Mouse (Mus musculus) kidney, adult 9 months (tissue): ENCODE measurements at regions not wholly inside any gene's neighbourhood (a gene's known extent, or its start where the extent isn't known, plus 50 kb on each side); places are given as distances from the start of the nearest gene placed in this dataset.
A peak's percentile ranks its signal among the peaks of the same experiment; 100 is the strongest.
"Not testable (repeated sequence)": the region's sequence is repeated elsewhere in the genome, so short reads cannot be mapped to it uniquely, and the experiment has no call there.

Experiments
- DNase-seq: peaks from one replicate; pipeline ENCODE4 v3.0.0; 2022

- DNase-seq, result no peak
Observed at GRCm38 (mm10) chr9:90618154-90618553, 347.6 kb upstream of the Tbc1d2b start.

- DNase-seq, result no peak
Observed at GRCm38 (mm10) chr9:90597894-90598293, 327.3 kb upstream of the Tbc1d2b start.

GRCm38 (mm10) chr9:90556742-90557141, 286.1 kb upstream of the Tbc1d2b start:
- no peak for DNase-seq

DNA sequence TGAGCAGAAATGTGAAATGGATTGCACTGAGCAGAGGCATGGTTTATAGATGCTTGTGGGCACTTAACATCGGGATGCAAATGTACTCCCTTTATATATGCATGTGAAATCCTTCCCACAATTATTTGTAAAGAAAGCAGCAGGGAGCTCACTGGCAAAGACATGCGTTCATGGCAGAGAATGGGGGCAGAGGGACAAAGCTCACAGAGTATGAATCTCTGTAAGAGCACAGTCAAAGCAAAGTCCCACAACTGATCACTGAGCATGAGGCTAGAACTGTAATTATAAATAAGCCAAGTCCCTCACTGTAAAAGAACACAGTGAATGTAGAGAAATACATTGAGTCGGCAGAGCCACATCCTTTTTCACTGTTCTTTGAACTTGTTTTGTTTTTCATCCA, 285.6 kb upstream of the Tbc1d2b start:
- DNase-seq, result no peak

DNA sequence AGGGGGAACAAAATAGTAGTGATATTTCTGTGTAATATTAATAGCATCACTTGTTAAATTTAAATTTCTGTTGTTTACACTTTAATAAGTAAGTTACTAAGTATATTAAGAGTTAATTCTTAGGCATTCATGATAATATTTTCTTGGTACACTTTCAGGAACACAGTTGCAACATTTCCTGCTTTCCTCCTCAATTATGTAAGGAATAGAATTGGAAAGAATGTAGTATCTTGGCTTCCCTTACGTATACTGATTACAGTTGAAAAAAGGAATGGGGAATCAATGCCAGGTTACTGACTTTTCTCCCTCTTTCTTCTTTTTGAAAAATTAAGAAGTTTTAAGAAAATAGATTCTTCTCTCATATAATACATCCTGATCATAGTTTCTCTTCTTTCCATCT, 277.3 kb upstream of the Tbc1d2b start:
- no peak for DNase-seq

GRCm38 (mm10) chr9:90546720-90547119, 276.1 kb upstream of the Tbc1d2b start:
- no peak for DNase-seq

GRCm38 (mm10) chr9:90537683-90538082, 267.1 kb upstream of the Tbc1d2b start:
- not testable (repeated sequence) for DNase-seq

- DNase-seq, result no peak
Observed at GRCm38 (mm10) chr9:90533372-90533771, 262.8 kb upstream of the Tbc1d2b start.

DNA sequence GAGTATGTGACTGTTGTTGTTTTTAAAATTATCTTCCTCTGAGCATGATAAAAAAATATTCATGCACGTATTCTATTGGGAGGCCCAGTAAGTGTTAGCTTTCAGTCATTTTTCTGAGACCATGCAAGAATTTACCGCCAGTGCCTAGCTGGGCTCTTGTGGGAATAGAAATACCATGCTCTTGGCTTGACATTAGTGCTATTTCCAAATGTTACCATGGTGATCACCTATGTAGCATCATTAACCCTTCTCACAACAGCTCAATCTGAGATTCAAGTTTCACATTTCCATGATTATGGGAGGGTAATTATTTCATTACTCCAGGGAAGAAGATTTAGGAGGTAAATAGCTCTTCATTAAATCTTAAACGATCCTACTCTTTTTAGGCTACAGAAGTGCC, 250.6 kb upstream of the Tbc1d2b start:
- DNase-seq, result no peak

GRCm38 (mm10) chr9:90494888-90495287, 224.3 kb upstream of the Tbc1d2b start:
- no peak for DNase-seq

GRCm38 (mm10) chr9:90490561-90491152, 220.1 kb upstream of the Tbc1d2b start:
- no peak for DNase-seq

- no peak for DNase-seq
Observed at GRCm38 (mm10) chr9:90450579-90450978, 180.0 kb upstream of the Tbc1d2b start.

- peak; percentile 13 for DNase-seq
Observed at GRCm38 (mm10) chr9:90446957-90447356, 176.4 kb upstream of the Tbc1d2b start.

DNA sequence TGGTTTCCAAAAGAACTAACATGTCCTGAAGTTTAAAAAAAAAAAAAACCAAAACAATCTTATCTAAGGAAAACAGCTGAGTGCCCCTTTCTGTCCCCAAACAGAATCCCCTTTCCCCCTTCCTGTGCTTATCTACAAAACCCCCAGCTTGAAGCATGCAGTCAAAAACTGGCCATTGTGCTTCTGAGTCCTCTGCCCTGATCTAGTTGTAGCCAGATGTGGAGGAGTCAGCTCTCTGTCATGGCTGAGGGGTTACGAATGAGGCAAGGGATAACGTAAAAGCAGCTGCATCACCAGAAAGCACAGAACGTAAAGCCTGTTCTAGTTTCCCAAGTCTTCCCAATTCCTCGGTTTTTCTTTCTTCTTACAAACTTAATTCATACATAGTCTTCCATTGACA, 164.3 kb upstream of the Tbc1d2b start:
- no peak for DNase-seq

DNA sequence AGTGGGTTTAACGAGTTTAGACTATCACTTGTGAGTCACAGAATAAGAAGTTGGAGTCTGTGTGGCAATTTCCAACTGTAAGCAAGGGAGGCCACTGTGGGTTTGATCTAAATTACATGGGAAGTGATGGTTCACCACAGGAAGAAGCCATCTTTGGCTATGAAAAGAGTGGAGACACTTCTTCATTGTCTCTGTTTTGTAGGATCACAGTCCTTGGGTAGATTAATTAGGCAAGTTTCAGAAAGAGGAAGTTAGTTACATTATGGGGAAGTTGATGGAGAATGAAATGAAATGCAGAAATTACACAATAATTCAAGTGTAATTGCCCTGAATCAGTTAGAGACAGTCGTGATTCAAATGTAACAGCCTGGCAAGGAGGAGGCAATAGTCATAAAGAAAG, 160.3 kb upstream of the Tbc1d2b start:
- no peak for DNase-seq

DNA sequence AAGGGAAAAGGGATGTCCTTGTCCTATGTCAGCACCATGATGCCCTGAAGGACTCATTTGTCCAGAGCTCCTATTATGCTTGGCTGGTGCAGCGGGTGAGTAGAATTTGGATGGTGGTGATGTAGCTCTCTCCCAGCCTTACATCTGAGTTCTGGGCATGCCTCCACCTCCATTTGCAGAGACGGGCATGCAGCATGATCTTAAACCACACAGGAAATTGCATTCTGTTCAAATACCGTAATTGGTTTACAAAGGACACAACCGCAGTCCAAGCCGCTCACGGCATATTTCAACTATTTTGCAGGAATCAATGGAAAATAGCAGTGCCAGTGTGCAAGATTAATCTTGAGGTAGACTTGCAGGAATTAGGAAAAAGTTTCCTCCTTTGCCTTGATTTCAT, 151.1 kb upstream of the Tbc1d2b start:
- DNase-seq, result no peak

- no peak for DNase-seq
Observed at GRCm38 (mm10) chr9:90419762-90420541, 149.3 kb upstream of the Tbc1d2b start.

DNA sequence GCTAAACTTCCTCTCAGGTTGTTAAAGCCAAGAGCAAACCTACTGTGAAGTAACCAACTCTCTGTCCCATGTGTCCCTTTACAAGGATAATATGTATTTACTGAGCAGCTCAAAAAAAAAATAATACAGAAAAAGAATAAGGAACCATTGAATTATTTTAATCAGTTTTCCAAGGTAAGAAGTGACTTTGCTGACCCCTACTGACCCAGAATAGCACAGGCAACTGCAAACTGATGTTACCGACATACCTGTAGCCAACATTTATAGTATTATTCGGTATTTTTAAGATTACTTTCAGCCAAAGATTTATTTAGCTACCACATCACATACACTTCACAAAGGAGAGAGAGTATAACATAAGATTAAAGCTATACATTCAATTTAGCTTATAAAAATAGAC, 138.2 kb upstream of the Tbc1d2b start:
- peak; percentile 3 for DNase-seq

GRCm38 (mm10) chr9:90407573-90407972, 137.0 kb upstream of the Tbc1d2b start:
- no peak for DNase-seq

DNA sequence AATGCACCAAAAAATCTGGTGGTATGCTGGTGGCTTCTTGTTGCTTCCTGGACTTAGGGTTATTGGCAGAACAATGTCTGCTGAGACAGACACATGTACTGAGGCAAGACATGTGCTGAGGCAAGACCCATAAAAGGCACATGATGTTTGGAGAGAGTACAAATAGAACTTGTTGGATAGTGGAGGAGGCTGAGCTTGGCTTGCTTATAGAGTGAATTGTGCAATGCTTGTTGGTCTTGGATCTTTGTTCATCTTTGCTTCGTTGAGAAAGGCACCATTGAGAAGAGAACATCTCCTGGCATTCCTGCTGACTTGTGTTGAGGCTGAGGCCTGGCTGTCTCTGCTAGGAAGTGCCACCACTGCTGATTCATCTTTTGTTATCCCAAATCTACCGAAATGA, 117.8 kb upstream of the Tbc1d2b start:
- DNase-seq, result no peak

DNA sequence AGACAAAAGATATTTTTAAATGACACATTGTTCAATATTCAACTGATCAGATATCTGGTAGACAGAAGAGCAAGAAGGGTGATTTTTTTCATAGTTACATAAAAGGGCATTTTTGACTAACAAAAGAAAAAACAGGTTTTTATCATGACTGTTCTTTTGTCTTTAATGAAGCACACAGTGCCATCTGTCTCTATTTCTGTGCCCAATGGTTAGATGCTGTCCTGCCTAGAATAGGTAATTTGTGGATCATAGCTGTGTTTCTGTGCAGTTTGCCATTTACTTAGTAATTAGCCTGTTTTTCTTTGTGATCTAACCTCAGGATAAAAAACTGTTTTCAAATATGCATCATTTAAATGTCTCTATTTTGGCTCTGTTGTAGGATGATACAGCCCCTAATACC, 114.4 kb upstream of the Tbc1d2b start:
- no peak for DNase-seq

- DNase-seq, result no peak
Observed at GRCm38 (mm10) chr9:90380099-90380498, 109.5 kb upstream of the Tbc1d2b start.

DNA sequence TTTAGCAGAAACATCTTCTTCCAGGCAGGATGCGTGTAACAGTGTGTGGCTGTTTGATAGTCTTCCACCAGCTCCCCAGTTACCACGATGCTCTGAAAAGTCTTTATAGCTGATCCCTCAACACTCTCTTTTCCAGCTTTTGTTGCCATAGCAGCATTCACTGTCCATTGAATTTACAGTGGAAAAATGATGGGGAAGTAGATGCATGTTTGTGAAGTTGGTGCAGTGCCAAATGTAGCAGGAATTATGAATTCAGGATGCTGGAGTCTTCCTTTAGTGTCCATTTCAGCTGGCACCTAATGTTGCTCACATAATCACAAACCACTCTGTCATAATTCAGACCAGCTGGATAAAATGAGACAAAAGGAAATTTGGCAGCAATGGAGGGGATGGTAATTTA, 99.0 kb upstream of the Tbc1d2b start:
- DNase-seq, result no peak

GRCm38 (mm10) chr9:90367745-90368144, 97.1 kb upstream of the Tbc1d2b start:
- DNase-seq, result no peak

DNA sequence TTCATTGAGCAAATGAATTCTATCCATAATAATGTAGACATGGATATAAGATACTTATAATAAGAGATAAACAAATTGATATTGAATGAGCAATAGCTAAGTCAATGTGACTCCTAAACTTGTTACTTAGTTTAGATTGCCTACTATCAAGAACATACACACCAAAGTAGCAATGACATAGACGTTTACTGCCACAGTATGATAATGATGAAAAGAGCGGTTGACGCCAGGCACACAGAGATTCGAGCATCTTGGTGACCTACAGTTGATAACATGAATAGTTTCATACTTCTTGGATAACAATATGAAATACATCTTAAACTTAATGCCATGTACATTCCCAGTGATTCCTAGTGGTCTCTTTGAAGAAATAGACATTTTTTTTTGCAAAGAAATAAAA, 55.9 kb upstream of the Tbc1d2b start:
- no peak for DNase-seq
